Mouse (Mus musculus) CD4-positive helper T cell, adult 2 months (primary cell): ENCODE data around the gene Shisa9.
"Not testable (repeated sequence)": the region's sequence is repeated elsewhere in the genome, so short reads cannot be mapped to it uniquely, and the experiment has no call there.

ENCODE experiments used
- DNase-seq: peaks from one replicate; pipeline ENCODE4 v3.0.0-alpha.2; 2012; ENCODE audit warnings: low read depth, missing footprints, low spot score

Gene Shisa9

GRCm38 (mm10) chr16:11983616-11984270 lies at the start of gene Shisa9:
Gene Shisa9, plus strand, starts transcription at chr16:11984113.
- no peak for DNase-seq

DNA sequence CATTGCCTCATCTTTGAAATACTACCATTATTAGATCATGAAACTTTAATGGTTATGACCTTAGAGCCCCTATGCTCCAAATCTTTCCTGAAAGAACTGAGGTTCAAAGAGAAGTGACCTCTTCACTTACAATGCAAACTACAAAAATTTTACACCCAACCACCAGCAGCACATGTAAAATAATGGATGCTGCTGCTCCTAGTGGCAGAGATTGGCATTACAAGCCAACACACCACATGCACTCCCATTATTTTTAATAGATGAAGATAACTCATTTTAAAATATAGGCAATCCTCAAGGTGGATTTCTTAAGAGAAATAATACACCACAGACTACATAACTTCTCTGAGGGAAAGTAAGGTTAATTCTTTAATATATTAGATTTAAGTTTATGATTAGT lies 43.4 kb upstream of the Shisa9 start:
- DNase-seq: peak; percentile 55

- no peak for DNase-seq
These were observed 23.2 kb upstream of the Shisa9 start for GRCm38 (mm10) chr16:11960691-11961090.

DNA sequence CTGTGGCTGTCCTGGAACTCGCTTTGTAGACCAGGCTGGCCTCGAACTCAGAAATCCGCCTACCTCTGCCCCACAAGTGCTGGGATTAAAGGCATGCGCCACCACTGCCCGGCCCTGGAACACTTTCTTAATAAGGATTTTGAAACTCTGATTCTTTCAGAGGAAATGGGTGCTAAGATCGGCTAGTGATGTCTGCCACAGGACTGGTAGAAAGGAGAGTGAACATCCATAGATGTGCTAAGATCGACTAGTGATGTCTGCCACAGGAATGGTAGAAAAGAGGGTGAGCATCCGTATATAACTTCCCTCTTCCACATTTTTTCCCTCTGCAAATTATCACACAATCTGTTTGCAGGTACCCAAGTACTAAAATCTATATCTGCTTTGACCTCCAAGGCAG lies 17.9 kb upstream of the Shisa9 start:
- no peak for DNase-seq

GRCm38 (mm10) chr16:11966810-11967209 lies 17.1 kb upstream of the Shisa9 start:
- not testable (repeated sequence) for DNase-seq

DNA sequence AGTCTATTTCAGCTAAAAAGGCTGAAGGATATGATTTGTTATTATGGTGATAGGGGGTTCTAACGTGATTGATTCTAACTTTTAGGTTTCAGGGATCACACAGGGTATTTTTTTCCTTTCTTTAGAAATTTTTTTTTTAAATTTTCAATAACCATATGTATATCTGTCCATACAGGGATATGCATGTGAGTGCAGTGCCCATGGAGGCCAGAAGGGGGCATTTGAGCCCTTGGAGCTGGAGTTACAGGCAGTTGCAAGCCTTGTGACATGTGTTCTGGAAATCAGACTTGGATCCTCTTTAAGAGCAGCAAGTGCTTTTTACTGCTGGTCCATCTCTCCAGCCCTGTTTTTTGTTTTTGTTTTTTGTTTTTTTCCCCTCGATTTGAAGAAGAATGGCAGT lies 16.3 kb upstream of the Shisa9 start:
- DNase-seq: no peak

DNA sequence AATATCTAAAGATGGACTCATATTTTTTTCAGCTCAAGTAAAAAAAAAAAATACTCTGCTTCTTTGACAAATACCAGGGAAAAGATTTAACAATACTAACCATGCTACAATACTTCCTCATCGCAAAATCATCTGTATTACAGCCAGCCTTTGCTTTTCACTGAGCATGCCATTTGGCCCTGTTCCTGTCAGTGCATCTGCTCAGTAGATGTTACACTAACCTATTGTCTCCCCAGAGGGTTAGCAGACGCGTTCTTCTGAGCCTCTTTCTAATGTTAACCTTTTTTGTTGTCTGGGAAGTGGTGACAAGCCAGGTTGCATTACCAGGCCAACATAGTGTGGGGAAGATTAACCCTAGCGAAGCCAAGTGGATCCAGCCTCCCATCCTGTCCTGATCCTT lies 10.2 kb upstream of the Shisa9 start:
- no peak for DNase-seq

DNA sequence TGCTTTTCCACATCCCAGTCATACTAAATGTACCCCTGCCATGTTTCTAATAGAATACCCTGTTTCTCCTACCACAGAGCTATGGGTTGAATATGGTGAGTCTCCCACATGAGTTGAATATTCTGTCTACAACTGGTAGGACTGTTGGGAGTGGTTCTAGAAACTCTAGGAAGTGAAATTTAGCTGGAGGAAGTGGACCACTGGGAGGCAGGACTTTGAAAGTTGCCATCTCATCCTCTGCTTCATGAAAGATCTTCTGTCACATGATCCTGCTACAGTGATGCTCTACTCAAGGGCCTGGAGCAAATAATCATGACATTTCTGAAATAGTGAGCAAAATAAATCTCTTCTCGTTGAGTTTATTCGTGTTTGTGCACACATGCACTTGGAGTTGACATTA lies 7.2 kb upstream of the Shisa9 start:
- DNase-seq: no peak

DNA sequence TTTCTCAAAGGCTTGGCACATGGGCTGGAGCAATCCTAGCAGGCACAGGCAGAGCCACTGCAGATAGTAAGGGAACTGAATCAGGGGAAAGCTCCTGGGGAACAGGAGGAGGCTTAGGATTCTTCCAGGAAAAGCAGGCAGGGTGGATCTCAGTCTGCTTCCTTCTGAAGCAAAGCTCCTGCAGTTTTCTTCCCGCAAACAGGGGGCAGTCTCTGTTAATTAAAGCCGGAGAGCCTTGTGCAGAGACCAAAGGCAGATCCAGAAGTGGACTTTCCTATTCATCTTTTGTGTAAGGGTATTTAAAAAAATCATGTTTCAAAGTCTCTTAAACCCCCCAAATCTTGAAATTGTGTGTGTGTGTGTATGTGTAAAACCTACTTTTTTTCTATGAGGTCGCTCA lies 3.1 kb upstream of the Shisa9 start:
- DNase-seq: no peak

DNA sequence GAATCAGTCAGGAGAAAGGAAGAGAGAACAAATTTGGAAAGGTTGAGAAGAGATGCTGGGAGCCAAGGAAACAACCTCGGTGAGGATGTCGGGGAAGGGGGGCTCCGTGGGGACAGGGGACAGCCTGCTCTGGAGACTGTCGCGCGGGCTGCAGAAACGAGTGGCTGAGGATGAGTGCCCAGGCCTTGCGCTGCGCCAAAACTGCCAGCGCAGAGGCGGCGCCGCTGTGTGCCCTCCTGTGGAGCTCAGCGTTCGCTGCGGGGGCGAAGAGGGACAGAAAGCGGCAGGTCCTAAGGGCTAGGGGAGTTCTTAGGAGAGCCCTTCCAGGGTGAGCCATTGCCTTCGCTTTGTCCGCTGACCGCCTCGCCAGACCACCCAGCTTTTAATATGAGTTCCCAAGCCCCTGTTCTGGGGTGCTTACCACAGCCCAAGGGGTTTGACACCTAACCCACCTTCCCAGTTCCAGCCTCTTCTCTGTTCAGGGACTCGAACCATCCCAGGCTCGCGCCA lies 752 bp upstream of the Shisa9 start:
- no peak for DNase-seq

- DNase-seq: no peak
These were observed 418 bp downstream of the Shisa9 start for GRCm38 (mm10) chr16:11984271-11984791.

GRCm38 (mm10) chr16:11987056-11987455 lies 3.1 kb downstream of the Shisa9 start:
- DNase-seq: no peak

DNA sequence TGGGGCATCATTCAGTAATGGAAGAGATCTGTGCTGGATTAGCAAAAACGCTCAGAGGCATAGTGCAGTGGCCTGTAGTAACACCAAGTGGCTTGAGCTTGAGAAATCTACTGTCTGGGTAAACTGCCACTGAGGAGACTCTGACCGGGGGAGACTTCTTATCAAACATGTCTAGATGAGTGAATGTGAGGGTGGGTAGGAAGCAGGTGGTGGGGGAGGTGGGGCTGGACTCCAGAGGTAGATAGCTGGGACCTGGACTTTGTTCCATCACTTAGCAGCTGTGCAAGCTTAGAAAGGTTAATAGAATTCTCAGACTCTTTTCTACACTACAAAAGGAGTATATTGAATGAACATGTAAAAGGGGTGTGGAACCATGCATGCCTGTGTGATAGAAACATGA lies 21.3 kb downstream of the Shisa9 start:
- no peak for DNase-seq

DNA sequence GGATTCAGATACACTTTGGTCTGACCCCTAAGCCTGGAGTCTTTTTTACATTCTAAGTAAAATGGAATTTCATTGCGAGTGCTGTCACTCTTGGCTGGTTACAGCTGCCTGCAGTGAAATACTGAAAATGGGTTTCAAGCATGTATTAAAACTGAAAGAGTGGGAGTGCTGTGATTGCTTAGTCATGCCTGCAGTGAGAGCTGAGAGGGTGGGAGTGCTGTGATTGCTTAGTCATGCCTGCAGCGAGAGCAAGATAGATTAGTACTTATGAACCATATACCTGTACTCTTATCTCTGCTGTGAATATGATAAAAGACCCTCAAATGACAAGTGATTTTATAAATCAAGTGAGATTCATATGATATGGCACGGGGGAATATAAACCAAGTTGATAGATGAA lies 26.2 kb downstream of the Shisa9 start:
- DNase-seq: no peak

- no peak for DNase-seq
These were observed 28.8 kb downstream of the Shisa9 start for GRCm38 (mm10) chr16:12012747-12013146.

DNA sequence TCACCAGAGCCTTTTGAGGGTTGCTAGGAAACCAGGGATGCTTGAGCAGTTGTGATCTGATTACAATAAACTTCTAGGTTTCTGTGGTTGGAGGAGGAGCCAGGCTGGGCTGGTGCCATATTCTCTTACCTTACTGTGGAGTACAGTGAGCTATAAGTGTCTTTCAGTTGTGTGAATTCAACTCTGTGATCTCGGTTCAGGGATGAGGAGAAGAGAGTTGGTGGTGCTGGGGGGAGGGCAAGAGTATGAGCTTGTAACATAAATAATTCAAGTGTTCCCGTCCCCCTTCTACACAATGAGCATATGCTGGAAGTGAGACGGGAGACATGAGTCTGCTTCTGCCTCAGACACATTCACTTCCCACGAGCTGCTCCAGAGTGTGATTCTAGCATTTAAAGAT lies 30.6 kb downstream of the Shisa9 start:
- no peak for DNase-seq

DNA sequence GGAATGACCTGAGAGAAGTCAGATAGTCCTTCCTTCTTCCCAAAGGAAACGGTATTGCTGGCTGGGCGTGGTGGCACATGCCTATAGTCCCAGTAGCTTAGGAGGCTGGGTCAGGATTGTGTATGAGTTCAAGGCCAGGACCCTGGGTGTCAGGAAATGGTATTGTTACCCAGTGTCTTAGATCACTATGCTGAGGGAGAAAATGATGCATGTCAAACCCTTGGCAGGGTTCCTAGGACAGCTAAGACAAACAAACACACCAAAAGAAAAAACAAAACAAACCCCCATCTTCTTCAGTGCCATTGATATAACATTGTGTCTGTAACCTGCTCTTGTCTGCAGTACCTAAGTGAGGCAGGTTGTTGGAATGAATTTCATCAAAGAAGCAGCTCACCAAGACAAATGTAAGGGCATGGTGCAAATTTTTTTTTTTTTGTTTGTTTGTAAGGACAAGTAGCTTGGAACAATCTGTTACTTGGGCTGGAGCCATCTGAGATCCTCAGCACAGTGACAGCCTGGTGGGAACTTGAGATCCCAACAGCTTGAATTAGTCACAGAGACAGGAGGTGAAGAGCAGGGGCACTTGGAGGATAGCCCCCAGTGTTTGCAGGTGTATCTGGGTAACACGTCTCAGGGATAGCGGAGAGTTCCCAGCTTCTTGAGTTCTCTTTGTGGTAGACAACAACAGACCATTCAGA lies 34.2 kb downstream of the Shisa9 start:
- DNase-seq: no peak

DNA sequence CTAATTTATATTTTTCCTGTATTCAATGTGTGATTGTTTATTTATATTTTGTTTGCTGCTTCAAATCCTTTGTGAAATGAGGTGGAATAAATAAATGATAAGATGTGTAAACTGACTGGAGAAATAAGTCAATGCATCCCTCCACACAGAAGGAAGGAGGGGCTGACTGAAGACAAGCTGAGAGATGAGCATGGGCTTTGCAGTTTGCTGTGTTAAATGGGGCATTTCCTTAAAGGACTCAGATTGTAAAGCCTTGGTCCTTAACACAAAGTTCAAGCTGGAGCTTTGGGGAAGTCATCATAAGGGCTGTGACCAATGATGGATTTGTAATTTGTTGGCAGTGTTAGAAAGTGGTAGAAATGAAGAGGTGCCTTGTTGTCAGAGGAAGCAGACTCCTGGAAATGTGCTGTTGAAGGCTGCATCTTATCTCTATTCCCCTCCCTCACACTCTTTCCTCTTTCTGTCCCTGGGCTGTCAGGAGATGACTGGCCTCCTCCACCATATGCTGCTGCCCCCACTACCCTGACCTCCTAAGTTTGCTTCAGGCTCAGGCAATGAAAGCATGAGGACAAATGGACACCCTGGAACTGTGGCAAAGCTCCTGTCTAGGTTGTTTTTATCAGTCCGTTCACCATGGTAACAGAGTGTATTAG lies 36.3 kb downstream of the Shisa9 start:
- no peak for DNase-seq

DNA sequence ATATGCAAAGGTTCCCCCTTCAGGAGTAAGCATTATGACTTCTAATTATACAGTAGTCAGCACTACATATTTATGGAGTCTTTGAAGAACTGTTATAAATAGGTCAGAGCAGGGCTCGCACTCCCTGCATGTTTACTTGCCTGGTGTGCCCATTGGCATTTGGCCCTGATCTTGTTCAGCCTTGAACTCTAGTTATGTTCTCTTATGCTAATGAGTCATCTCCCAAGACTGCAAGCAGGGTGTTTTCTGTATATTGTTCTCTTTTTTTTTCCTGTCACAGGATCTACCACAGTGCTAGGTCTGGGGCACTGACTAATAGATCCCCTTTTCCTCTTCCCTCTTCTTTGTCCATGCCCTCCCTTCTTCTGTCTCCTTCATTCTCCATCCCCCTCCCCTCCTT lies 48.5 kb downstream of the Shisa9 start:
- no peak for DNase-seq

GRCm38 (mm10) chr16:12034868-12035267 lies 51.0 kb downstream of the Shisa9 start:
- no peak for DNase-seq

GRCm38 (mm10) chr16:12035626-12036025 lies 51.7 kb downstream of the Shisa9 start:
- no peak for DNase-seq

- DNase-seq: no peak
These were observed 57.0 kb downstream of the Shisa9 start for GRCm38 (mm10) chr16:12040935-12041334.

GRCm38 (mm10) chr16:12052051-12052450 lies 68.1 kb downstream of the Shisa9 start:
- no peak for DNase-seq
